Mouse (Mus musculus) midbrain, postnatal 0 days (tissue): ENCODE data around the gene Ewsr1. TPM values are rescaled to one million over a fixed set of nuclear protein-coding genes. Genes with fewer than 3 reads are reported as not detected.
A peak's percentile ranks its signal among the peaks of the same experiment; 100 is the strongest.

Source experiments
- ATAC-seq: fragments of 200-750 bp; cut with Nextera tagmentation; 2 replicates; pipeline ENCODE4 v1.8.0; 2017; ENCODE audit warnings: moderate number of reproducible peaks, mild to moderate bottlenecking, moderate TSS enrichment, moderate library complexity; ENCODE audit not compliant: low FRiP score
- DNase-seq: peaks from one replicate; pipeline ENCODE4 v3.0.0-alpha.2; 2015; ENCODE audit warnings: low spot score
- H3K27ac ChIP-seq: fragments of 300-500 bp; sonication (generic); 2 replicates; pipeline ENCODE4 v1.5.1; 2014; ENCODE audit warnings: low read depth, mild to moderate bottlenecking, low read length, mixed read lengths
- H3K27me3 ChIP-seq: fragments of 300-500 bp; sonication (generic); 2 replicates; pipeline ENCODE4 v1.6.1; 2014; ENCODE audit warnings: low read length, control low read depth, mixed read lengths; ENCODE audit not compliant: insufficient read depth
- H3K36me3 ChIP-seq: fragments of 300-500 bp; sonication (generic); 2 replicates; pipeline ENCODE4 v1.6.1; 2014; ENCODE audit warnings: low read length, control low read depth, mixed read lengths; ENCODE audit not compliant: insufficient read depth
- H3K4me1 ChIP-seq: fragments of 300-500 bp; sonication (generic); 2 replicates; pipeline ENCODE4 v1.6.1; 2014; ENCODE audit warnings: mild to moderate bottlenecking, control low read depth, antibody characterized with exemption, low read length, mixed read lengths; ENCODE audit not compliant: insufficient read depth
- H3K4me2 ChIP-seq: fragments of 300-500 bp; sonication (generic); 2 replicates; pipeline ENCODE4 v1.6.1; 2014; ENCODE audit warnings: low read depth, mild to moderate bottlenecking, low read length, mixed read lengths; ENCODE audit not compliant: poor library complexity, severe bottlenecking
- H3K4me3 ChIP-seq: fragments of 300-500 bp; sonication (generic); 2 replicates; pipeline ENCODE4 v1.5.1; 2014; ENCODE audit warnings: low read depth, mild to moderate bottlenecking, low read length, moderate library complexity
- H3K9ac ChIP-seq: fragments of 300-500 bp; sonication (generic); replicated peaks from 2 replicates; pipeline ENCODE4 v1.6.1; 2014; ENCODE audit warnings: mild to moderate bottlenecking, low read length, moderate library complexity, mixed read lengths; ENCODE audit not compliant: poor library complexity, severe bottlenecking
- H3K9me3 ChIP-seq: fragments of 300-500 bp; sonication (generic); 2 replicates; pipeline ENCODE4 v1.6.1; 2016; ENCODE audit warnings: low read length, control low read depth
- CTCF ChIP-seq: IDR thresholded peaks from 2 replicates; pipeline ENCODE4 v1.5.1; 2016; ENCODE audit warnings: antibody characterized with exemption, mild to moderate bottlenecking
- WGBS: fragments of 180-500 bp; shearing (Covaris S2); extraction: QIAGEN DNeasy Blood & Tissue Kit; methylation state at CpG from one replicate; pipeline ENCODE4 v1.1.7; 2014; 5-methylcytosine and 5-hydroxymethylcytosine counted together
- polyA plus RNA-seq: library from polyadenylated mRNA; unstranded; fragments of >200 nt; fragmentation: Nextera tagmentation; extraction: Ambion mirVana; gene quantifications from 2 replicates; pipeline ENCODE4 v1.2.1, GENCODE M21; 2015
- total RNA-seq: library from RNA; depleted of rRNA; stranded (reverse); fragments of >200 nt; gene quantifications from 2 replicates; pipeline ENCODE4 v1.2.3, GENCODE M21; 2014

Ewsr1 gene
- total and polyA plus RNA-seq, 2 experiments from 2014 or later, result 338 to 353 TPM

GRCm38 (mm10) chr11:5138642-5139041 is 39.6 kb upstream of the Ewsr1 start:
- no peak overlapping the region for H3K4me2 ChIP-seq

GRCm38 (mm10) chr11:5135914-5136313 is 36.8 kb upstream of the Ewsr1 start:
- Histone ChIP-seq H3K4me1 (no peaks in the 10 kb centered on the region), H3K4me2 (no peak overlapping the region), H3K27ac (no peak overlapping the region), H3K9ac (no peak overlapping the region), H3K36me3 (no peaks in the 10 kb centered on the region), H3K9me3 (no peaks in the 10 kb centered on the region), H3K27me3 (no peaks in the 10 kb centered on the region), H3K4me3 (no peak overlapping the region)
- TF ChIP-seq CTCF, result no peak
- ATAC-seq (no peak), DNase-seq (no peak)
- 80% methylated on average over 11 of the region's 11 CpGs for WGBS

More at GRCm38 (mm10) chr11:5138642-5139041, 39.6 kb upstream of the Ewsr1 start:
- no peaks in the 10 kb centered on the region for H3K9me3 ChIP-seq
- 100% methylated on average over 2 of the region's 2 CpGs for WGBS
- H3K27ac ChIP-seq, result no peak overlapping the region
- no peak for DNase-seq
- no peak overlapping the region for H3K4me3 ChIP-seq
- H3K9ac ChIP-seq, result no peak overlapping the region
- TF ChIP-seq CTCF, result no peak
- H3K36me3 ChIP-seq, result no peaks in the 10 kb centered on the region
- ATAC-seq, result no peak
- no peaks in the 10 kb centered on the region for H3K27me3 ChIP-seq
- H3K4me1 ChIP-seq, result no peaks in the 10 kb centered on the region

GRCm38 (mm10) chr11:5132751-5133150 is 33.7 kb upstream of the Ewsr1 start:
- DNase-seq (no peak), ATAC-seq (no peak)
- Histone ChIP-seq H3K4me2 (no peak overlapping the region), H3K4me1 (no peaks in the 10 kb centered on the region), H3K27me3 (no peaks in the 10 kb centered on the region), H3K27ac (no peak overlapping the region), H3K4me3 (no peak overlapping the region), H3K9ac (no peak overlapping the region), H3K36me3 (no peaks in the 10 kb centered on the region), H3K9me3 (no peaks in the 10 kb centered on the region)
- no peak for TF ChIP-seq CTCF
- 83% methylated on average over 4 of the region's 4 CpGs for WGBS

GRCm38 (mm10) chr11:5130111-5130665 is 31.1 kb upstream of the Ewsr1 start:
- Histone ChIP-seq H3K4me1 (no peaks in the 10 kb centered on the region), H3K4me3 (no peak overlapping the region), H3K9ac (no peak overlapping the region), H3K36me3 (no peaks in the 10 kb centered on the region), H3K27ac (no peak overlapping the region), H3K9me3 (no peaks in the 10 kb centered on the region), H3K27me3 (no peaks in the 10 kb centered on the region), H3K4me2 (no peak overlapping the region)
- ATAC-seq, result no peak; the same call in 1 of the 2 replicates
- no peak for DNase-seq
- no peak for TF ChIP-seq CTCF
- 72% methylated on average over 4 of the region's 4 CpGs for WGBS

- Histone ChIP-seq H3K9ac (no peak overlapping the region), H3K36me3 (no peaks in the 10 kb centered on the region), H3K27me3 (no peaks in the 10 kb centered on the region), H3K4me2 (no peak overlapping the region), H3K4me1 (no peaks in the 10 kb centered on the region), H3K9me3 (no peaks in the 10 kb centered on the region), H3K4me3 (no peak overlapping the region), H3K27ac (no peak overlapping the region)
- no peak for TF ChIP-seq CTCF
- ATAC-seq (no peak), DNase-seq (peak; percentile 26)
- 10% methylated on average over 5 of the region's 5 CpGs for WGBS
Measured at GRCm38 (mm10) chr11:5129035-5129480, 30.0 kb upstream of the Ewsr1 start.

DNA sequence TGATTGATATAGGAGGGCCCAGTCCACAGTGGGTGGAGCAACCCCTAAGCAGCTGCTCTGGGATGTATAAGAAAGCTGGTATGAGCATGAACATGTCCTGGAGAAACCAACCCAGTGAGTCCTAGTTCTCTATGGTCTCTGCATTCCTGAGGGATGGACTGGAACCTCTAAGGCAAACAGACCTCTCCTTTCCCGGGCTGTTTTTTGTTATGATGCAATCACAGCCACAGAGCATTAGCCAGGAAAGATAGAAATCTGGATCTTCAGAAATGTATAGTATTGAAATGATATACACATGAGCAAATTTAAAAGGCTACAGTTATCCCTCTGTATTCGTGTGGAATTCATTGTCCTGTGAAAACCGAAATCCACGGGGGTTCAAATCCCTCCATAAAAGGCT is 26.6 kb upstream of the Ewsr1 start:
- no peak for DNase-seq
- Histone ChIP-seq H3K9ac (no peak overlapping the region), H3K4me2 (no peak overlapping the region), H3K36me3 (no peaks in the 10 kb centered on the region), H3K9me3 (no peaks in the 10 kb centered on the region), H3K4me3 (no peak overlapping the region), H3K27ac (no peak overlapping the region), H3K27me3 (no peaks in the 10 kb centered on the region), H3K4me1 (no peaks in the 10 kb centered on the region)
- ATAC-seq, result no peak
- no peak for TF ChIP-seq CTCF
- 57% methylated on average over 4 of the region's 4 CpGs for WGBS
